Mouse (Mus musculus): ENCODE measurements around the gene Slc16a9. TPM values are rescaled to one million over a fixed set of nuclear protein-coding genes. Genes with fewer than 3 reads are reported as not detected.

The Slc16a9 gene
- total RNA-seq, 2 experiments from 2014 or later: 2.5 to 3.9 TPM

DNA sequence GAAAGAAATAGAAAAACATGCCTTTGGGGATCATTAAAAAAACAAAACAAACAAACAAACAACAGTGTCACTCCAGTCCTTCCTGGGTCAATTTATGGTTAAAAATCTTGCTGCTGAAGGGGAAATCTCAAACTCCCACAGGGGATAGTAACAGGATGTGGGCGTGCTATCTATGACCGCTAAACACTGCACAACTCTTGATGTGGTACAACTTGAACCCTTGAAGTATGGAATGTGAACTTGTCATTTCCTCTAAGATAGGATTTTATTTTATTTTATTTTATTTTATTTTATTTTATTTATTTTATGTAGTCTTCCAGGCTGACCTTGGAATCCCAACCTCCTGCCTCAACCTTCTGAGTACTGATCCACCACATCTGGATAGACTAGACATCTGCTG is 54.2 kb downstream of the Slc16a9 start:
- DNase-seq (ENCODE audit: low spot score in 2 of 2): no peak

DNA sequence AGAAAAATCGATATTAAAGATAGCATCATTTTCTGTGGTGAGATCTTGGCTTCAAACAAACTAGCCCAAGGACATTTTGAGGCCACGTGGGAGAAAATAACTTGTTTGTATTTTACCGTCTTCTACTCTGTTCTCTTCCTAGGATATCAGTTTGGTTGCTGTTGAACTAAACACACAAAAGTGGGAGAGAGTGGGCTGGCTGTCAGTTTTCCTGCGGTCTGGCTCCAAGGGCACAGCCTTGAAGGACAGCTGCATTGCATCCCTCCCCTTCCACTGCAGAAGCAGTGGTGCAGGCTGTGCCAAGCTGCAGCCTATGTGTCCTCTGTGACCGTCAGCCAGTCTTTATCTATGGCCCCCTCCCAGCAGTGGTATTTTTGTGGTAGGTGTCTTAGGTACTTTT is 54.8 kb downstream of the Slc16a9 start:
- no peak for DNase-seq (ENCODE audit: low spot score in 2 of 2)

GRCm38 (mm10) chr10:70301190-70301589 is 56.3 kb downstream of the Slc16a9 start:
- DNase-seq (ENCODE audit: low spot score in 2 of 2): no peak

DNA sequence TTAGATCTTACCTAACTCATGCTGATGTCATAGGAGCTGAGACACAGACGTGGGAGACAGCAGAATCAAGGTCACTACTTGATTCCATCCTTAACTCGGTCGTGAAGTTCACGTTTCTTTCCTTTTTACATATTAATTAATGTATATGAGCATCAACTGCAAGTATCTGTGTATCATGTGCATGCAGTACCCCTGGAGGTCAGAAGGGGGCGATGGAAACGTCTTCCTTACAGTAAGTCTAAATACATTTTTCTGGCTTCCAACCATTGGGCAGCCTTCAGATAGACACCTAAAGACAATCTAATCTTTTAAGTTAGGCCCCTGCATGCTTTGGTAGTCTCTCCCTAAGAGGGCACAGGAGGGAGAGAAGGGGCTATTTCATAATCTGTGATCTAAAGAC is 58.3 kb downstream of the Slc16a9 start:
- no peak for DNase-seq (ENCODE audit: low spot score in 2 of 2)

- no peak for DNase-seq (ENCODE audit: low spot score in 2 of 2)
Measured at GRCm38 (mm10) chr10:70305683-70306082, 60.8 kb downstream of the Slc16a9 start.

DNA sequence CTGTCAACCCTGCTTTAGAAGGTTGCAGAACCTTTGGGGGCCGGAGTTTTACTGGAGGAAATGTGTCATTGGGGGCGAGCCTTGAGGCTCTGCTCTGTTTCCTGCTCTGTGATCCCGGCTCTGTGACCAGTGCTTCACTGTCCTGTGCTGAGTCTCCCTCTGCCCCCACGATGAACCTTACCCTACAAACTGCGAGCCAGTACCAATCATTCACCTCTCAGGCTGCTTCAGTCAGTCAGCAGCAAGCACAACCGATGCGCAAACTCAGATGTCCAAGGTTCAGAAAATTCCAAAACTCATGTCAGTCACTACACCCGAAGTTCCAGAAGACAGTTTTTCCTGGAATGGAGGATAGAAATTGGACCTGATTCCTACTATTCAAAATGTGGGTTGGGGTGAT is 64.5 kb downstream of the Slc16a9 start:
- no peak for DNase-seq (ENCODE audit: low spot score in 2 of 2)

DNA sequence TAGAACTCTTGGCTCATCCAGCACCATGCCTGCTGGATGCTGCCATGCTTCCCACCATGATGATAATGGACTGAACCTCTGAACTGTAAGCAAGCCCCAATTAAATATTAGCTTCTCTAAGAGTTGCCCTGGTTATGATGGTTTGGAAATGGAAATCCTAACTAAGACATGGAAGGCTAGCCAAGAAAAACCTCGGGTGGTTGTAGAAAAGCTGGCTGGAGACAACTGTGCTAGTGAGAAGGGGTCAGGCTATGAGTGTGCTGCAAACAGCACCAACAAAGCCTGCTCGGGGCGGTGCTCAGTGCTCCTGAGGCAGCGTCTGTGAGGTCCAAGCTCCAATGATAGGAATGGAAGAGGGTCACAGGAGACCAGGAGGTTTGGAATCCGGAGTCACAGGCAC is 65.7 kb downstream of the Slc16a9 start:
- no peak for DNase-seq (ENCODE audit: low spot score in 2 of 2)

GRCm38 (mm10) chr10:70315895-70316294 is 71.0 kb downstream of the Slc16a9 start:
- DNase-seq (ENCODE audit: low spot score in 2 of 2): no peak

DNA sequence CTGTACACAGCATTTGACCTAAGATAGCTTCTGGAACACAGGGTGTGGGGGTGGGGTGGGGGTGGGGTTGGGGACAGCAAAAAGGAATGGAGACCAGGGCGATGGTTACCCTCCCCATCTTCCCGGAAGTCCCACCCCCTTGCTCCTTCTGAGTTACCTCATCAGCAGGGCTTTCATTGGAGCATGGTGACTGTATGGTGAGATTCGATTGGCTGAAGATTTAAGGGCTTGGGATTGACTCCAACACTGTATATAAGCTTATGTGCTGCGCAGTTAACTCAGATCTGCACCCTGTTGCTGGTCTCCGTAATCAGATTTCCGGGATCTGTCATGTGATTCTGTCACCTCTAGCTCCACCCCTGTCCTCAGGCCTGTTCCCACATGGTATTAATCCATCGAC is 72.0 kb downstream of the Slc16a9 start:
- DNase-seq (ENCODE audit: low spot score in 2 of 2): no peak

- DNase-seq (ENCODE audit: low spot score in 2 of 2): no peak
Measured at GRCm38 (mm10) chr10:70317394-70317965, 72.6 kb downstream of the Slc16a9 start.

DNA sequence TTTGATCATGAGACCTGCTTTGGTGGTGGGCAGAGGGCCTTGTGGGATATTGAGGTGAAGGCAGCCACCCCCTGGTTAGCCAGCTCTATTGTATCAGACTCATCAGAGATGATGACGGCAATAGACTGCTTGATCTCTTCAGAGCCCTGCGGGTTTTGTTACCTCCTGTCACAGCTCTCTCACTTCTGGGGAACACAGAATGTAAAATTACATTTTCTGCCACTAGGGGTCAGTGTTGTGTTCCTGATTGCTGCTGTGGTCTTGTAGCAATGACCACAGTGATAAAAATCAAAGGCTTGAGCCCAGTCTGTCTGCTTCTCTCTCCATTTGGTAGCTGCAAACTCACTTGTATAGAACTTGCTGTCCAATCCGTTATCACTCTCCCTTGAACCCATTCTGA is 73.7 kb downstream of the Slc16a9 start:
- DNase-seq (ENCODE audit: low spot score in 2 of 2): peak in 1 of 2 experiments; percentile 46

DNA sequence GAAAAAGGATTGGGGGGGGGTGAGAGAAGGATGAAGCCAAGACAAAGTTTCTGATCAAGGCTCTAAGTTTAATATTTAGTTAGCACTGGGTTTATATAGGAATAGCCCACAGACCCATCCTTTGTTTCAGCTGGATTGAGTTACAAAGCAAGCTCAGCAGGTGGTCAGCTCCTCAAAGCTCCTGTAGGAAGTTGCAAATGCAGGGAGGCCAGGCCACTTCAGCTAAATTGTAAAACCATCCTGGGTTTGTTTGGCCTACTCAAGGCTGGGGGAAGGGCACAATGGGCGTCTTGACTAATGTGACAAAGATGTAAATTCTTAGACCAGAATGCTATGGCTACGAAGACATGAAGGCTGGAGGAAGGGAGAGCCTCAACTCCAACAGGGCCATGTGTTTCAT is 80.6 kb downstream of the Slc16a9 start:
- DNase-seq (ENCODE audit: low spot score in 2 of 2): no peak

DNA sequence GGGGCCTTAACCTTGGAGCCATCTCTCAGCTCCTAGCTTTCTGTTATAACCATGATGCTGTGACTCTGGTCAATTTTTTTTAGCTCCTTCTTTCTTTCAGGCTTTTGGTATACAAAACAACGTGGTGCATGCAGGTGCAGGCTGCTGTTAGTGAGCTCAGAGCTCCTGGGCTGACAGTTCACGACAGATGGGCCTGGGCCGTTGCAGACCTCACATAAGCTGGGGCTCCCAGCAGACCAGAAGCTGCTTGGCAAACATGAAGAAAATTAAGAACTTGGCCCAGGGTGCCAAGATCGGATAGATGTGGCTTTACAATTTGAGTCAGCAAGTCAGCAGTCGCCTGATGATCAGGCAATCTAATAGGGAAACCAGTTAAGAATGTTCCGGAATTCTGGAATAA is 82.4 kb downstream of the Slc16a9 start:
- DNase-seq (ENCODE audit: low spot score in 2 of 2): no peak

DNA sequence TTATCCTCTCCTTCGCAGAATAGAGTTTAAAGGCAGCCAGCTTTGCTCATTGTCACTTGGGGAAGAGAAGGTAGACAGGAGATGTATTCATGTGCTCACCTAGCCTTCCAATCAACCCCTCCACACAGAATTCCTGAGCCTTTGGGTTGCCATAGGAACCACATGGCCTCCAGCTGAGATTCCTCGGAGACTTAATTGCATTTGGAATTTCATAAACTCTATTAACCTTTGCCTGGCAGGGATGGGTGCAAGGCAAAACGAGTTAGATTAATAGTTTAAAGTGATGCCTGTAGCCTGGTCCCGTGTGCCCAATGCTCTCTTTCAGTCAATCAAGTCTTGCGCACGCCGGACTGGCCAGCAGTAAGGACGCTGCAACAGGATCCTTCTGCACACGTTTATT is 83.2 kb downstream of the Slc16a9 start:
- DNase-seq (ENCODE audit: low spot score in 2 of 2): no peak

Other genes starting within 250 kb of the Slc16a9 start
- gene Ccdc6, start 148.0 kb upstream of the Slc16a9 start, total RNA-seq (2021): 10 to 100 TPM; 84.9 to 85.0 TPM
- under 1 TPM in 1 of 2 experiments, not detected in 1; 0.96 TPM for gene Mrln, start 40.4 kb upstream of the Slc16a9 start, total RNA-seq (2021)
- 10 to 100 TPM; 14.4 to 23.0 TPM for gene Fam13c, start 195.4 kb downstream of the Slc16a9 start, total RNA-seq (2021)

Data from adrenal gland, adult 18-20 months (tissue).